Mouse (Mus musculus) myocyte (in vitro differentiated cells): Measurements from ENCODE around the gene Ntrk3.

Experiments used
- CEBPB ChIP-seq: IDR thresholded peaks from 2 replicates; pipeline ENCODE4 v1.6.1; 2011; ENCODE audit warnings: mild to moderate bottlenecking, moderate library complexity; ENCODE audit not compliant: poor library complexity, insufficient read depth, severe bottlenecking
- E2F4 ChIP-seq: IDR thresholded peaks from one replicate; pipeline ENCODE4 v1.6.1; 2011; ENCODE audit warnings: mild to moderate bottlenecking, control low read depth, moderate library complexity; ENCODE audit not compliant: insufficient read depth
- MAX ChIP-seq: IDR thresholded peaks from one replicate; pipeline ENCODE4 v1.6.1; 2011; ENCODE audit warnings: low read depth, mild to moderate bottlenecking, control low read depth
- MYOG ChIP-seq, 3 experiments: IDR thresholded peaks; one replicate each; pipeline ENCODE4 v1.6.1; 2011; ENCODE audit warnings: control low read depth in 2 of 3, low read depth in 2 of 3, mild to moderate bottlenecking in 2 of 3; ENCODE audit not compliant: insufficient read length in 2 of 3, control insufficient read depth in 1 of 3, insufficient read depth in 1 of 3
- POLR2A ChIP-seq: IDR thresholded peaks from one replicate; pipeline ENCODE4 v1.6.1; 2011; ENCODE audit warnings: low read depth, mild to moderate bottlenecking, control low read depth, moderate library complexity; ENCODE audit not compliant: insufficient read length
- SRF ChIP-seq: IDR thresholded peaks from one replicate; pipeline ENCODE4 v1.6.1; 2011; ENCODE audit warnings: low read depth; ENCODE audit not compliant: control insufficient read depth, insufficient read length
- TCF12 ChIP-seq: IDR thresholded peaks from one replicate; pipeline ENCODE4 v1.6.1; 2011; ENCODE audit warnings: mild to moderate bottlenecking, control low read depth; ENCODE audit not compliant: poor library complexity, insufficient read depth, severe bottlenecking
- TCF3 ChIP-seq: IDR thresholded peaks from one replicate; pipeline ENCODE4 v1.6.1; 2011; ENCODE audit warnings: low read depth, control low read depth; ENCODE audit not compliant: insufficient read length
- USF1 ChIP-seq: IDR thresholded peaks from one replicate; pipeline ENCODE4 v1.6.1; 2011; ENCODE audit warnings: low read depth, mild to moderate bottlenecking, control low read depth, moderate library complexity

DNA sequence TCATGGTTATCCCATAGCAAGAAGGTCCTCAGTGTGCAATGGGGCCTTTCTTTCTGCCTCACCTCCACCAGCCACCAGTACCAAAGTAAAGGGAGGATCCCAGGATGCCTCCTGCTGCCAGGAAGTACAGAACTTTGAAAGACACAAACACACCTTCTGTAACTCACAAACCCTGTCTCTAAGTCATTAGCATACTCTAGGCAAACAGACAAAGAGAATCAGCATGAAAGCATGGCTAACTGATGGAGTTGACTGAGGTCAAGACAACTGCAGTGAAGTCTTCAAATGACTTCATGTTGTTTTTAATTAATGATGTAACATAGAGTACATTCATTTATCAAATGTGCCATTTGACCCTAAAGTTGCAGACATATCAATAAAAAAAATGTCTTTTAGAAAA, 339.4 kb downstream of the Ntrk3 start:
- TF ChIP-seq TCF12 (no peak), USF1 (no peak), MYOG (IDR thresholded peaks at IDR 0.05; ENCODE audit: control insufficient read depth in 1 of 3, insufficient read depth in 1 of 3, insufficient read length in 2 of 3, low read depth in 2 of 3) (no peak), CEBPB (no peak), E2F4 (no peak), MAX (no peak), POLR2A (no peak), TCF3 (no peak), SRF (no peak)
